Mouse (Mus musculus): Measurements from ENCODE around the gene C2cd4c. TPM values are rescaled to one million over a fixed set of nuclear protein-coding genes. Genes with fewer than 3 reads are reported as not detected.

The C2cd4c gene
- polyA plus RNA-seq (2017; shearing (Covaris generic)) = not detected

DNA sequence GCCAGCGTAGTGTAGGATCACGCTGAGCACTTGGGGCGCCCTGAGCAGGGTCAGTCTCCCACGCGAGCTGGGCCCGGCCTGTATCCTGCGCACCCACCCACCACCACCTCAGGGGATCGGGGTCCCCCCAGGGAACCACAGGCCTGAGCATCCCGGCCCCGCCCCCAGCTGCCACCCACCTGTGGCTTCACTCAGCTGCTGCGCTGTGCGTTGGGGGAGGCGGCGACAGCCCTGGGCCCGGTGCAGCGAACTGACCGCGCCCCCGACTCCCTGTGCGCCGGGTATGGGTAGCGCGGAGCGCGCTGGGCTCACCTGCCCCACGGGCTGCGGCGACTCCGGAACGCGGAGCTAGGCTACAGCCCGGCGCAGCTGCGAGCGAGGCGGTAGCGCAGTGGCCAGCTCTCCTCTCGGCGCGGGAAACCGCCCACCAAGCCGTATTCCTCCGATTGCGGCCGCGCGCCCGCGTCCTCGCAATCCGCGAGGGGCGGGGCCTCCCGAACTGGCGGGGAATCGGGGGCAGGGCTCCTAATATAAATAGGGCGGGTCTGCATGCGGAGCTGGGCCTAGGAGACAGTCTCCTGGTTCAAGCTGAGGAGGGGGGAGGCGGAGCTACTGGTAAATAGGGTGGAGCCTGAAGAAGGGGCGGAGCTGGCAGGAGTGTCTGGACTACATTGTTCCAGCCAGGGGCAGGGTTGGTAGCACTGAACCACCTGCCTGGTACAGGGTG, at the start of gene C2cd4c:
C2cd4c (minus strand) TSS at position 448 of the 727 bp plus-strand sequence.

DNA sequence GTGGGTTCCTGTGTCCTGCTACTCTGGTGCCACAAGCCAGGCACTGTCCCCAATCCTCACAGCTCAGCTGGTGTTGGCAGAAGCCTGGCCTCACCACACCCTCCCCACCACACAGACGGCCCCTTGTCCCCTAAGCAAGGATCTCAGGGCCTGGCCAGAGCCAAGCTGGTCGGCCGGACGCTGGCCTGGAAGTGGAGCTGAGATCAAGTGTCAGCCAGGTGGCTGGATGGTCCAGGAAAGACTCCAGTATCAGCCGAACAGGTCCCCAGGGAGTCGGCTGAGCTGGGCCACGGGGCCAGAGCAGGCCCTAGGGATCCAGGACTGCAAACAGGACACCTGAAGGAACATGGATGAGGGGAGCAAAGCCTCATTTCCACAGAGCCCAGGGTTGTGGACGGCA, 31.9 kb upstream of the C2cd4c start, which contains the start of gene Odf3l2:
Odf3l2 (minus strand) TSS at position 28 of the 400 bp plus-strand sequence.

DNA sequence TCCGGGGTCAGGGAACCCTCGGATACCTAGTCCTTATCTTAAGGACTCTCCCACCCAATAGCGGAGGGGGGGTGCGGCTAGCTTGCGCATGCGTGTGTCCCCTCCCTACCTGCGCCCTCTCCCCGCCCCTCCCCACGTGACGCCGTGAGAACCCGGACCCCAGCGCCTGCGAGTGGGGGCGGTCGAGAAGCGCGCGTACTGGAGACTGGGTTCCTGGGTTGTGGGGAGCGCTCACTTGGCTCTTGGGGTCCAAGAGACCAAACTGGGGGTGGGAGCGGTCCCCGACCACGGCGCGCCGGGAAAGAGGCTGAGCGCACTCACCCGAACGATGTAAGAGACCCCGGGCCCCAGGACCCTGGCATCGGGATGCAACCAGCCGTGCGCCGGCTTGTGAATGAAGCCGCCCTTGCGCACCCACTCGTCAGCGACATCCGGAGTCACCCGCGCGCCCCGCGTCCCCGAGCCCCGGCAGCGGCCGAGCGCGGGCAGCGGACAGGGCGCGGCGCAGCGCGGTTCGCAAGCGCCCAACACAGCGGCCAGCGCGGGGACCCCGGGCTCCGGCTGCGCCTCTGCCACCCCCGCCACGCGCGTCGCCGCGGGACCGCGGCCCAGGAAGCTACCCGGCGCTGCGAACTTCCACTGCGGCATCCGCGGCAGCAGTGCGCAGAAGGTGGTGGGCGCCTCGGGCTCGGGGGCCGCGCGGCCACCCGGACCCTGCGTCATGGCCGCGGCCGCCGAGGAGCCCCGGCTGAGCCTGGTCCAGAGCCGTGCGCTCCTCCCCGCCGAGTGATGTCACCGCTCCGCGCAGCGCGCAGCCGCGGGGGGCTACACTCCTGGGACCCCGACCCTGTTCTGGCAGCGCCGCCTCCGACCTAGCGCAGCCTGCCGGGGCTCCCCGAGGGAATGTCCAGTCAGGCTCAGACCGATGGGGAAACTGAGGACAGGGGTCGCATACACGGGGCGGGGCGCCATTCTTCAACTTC, 23.6 kb upstream of the C2cd4c start, which contains the start of gene Shc2:
Shc2 (minus strand) TSS at position 791 of the 983 bp plus-strand sequence.

DNA sequence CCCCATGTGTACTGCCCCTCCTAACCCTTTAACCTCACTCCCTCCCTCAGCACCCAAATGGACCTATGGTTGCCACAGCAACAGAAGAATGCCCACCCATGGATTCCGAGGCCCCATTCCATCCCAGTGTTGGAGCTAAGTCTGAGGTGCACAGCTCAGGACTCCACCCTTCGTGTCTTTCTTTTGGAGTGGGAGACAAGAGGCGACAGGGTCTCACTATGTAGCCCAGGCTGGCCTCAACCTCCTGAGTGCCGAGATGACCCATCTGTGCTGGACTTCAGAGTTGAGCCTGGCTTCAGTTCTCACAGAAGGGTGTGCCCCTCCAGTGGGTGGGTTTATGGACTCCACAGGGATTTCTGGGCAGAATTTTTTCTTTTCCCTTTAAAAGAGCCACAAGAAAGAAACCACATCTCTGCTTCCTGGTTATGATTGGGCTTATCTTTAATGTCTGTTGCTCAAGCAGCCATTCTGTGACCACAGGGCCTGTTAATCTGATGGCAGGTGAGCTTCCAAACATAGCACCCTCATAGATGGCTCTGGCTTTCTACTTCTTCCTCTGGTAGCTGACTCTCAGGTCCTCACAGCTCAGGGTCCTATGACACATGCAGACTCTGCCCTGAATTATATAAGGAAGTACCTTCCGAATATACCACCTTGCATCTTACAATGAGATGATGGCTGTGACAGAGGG, 26.6 kb downstream of the C2cd4c start, which contains the start of gene Theg:
Theg (minus strand) TSS at position 271 of the 691 bp plus-strand sequence.

Other genes with a start within 250 kb of the C2cd4c start
- not detected for gene Vmn2r83, start 145.3 kb downstream of the C2cd4c start, polyA plus RNA-seq (2017; shearing (Covaris generic))
- gene Plpp2, start 80.2 kb downstream of the C2cd4c start, polyA plus RNA-seq (2017; shearing (Covaris generic)) = 0.82 TPM
- 62.4 TPM for gene Mier2, start 58.8 kb downstream of the C2cd4c start, polyA plus RNA-seq (2017; shearing (Covaris generic))
- gene Theg, start 26.7 kb downstream of the C2cd4c start, polyA plus RNA-seq (2017; shearing (Covaris generic)) = not detected
- not detected for gene Shc2, start 23.9 kb upstream of the C2cd4c start, polyA plus RNA-seq (2017; shearing (Covaris generic))
- gene Odf3l2, start 31.7 kb upstream of the C2cd4c start, polyA plus RNA-seq (2017; shearing (Covaris generic)) = not detected
- gene Madcam1, start 50.5 kb upstream of the C2cd4c start, polyA plus RNA-seq (2017; shearing (Covaris generic)) = not detected
- gene Tpgs1, start 55.3 kb upstream of the C2cd4c start, polyA plus RNA-seq (2017; shearing (Covaris generic)) = 24.9 TPM
- gene Cdc34, start 68.2 kb upstream of the C2cd4c start, polyA plus RNA-seq (2017; shearing (Covaris generic)) = 81.2 TPM
- 0.90 TPM for gene Gzmm, start 75.0 kb upstream of the C2cd4c start, polyA plus RNA-seq (2017; shearing (Covaris generic))
- 151 TPM for gene Bsg, start 90.5 kb upstream of the C2cd4c start, polyA plus RNA-seq (2017; shearing (Covaris generic))
- not detected for gene Hcn2, start 102.6 kb upstream of the C2cd4c start, polyA plus RNA-seq (2017; shearing (Covaris generic))
- 45.2 TPM for gene Polrmt, start 132.6 kb upstream of the C2cd4c start, polyA plus RNA-seq (2017; shearing (Covaris generic))
- gene Fgf22, start 141.1 kb upstream of the C2cd4c start, polyA plus RNA-seq (2017; shearing (Covaris generic)) = 0.21 TPM
- gene Rnf126, start 152.9 kb upstream of the C2cd4c start, polyA plus RNA-seq (2017; shearing (Covaris generic)) = 59.0 TPM
- 0.52 TPM for gene Fstl3, start 163.2 kb upstream of the C2cd4c start, polyA plus RNA-seq (2017; shearing (Covaris generic))
- not detected for gene Prss57, start 176.9 kb upstream of the C2cd4c start, polyA plus RNA-seq (2017; shearing (Covaris generic))
- gene Palm, start 179.5 kb upstream of the C2cd4c start, polyA plus RNA-seq (2017; shearing (Covaris generic)) = 1.4 TPM
- gene Misp, start 207.0 kb upstream of the C2cd4c start, polyA plus RNA-seq (2017; shearing (Covaris generic)) = not detected
- 654 TPM for gene Ptbp1, start 240.4 kb upstream of the C2cd4c start, polyA plus RNA-seq (2017; shearing (Covaris generic))